Mouse (Mus musculus) embryo, embryonic 10.5 days (tissue): ENCODE data around the gene Gm5134.
A peak's percentile ranks its signal among the peaks of the same experiment; 100 is the strongest.

Experiments used
- DNase-seq: peaks from one replicate; pipeline ENCODE4 v3.0.0-alpha.2; 2015; ENCODE audit warnings: low spot score

Gm5134 gene

GRCm38 (mm10) chr10:76033119-76033455, 78.8 kb downstream of the Gm5134 start:
- peak; percentile 49 for DNase-seq

GRCm38 (mm10) chr10:76034001-76034600, 79.8 kb downstream of the Gm5134 start:
- no peak for DNase-seq

GRCm38 (mm10) chr10:76035277-76035676, 81.0 kb downstream of the Gm5134 start:
- no peak for DNase-seq

GRCm38 (mm10) chr10:76036962-76037361, 82.6 kb downstream of the Gm5134 start:
- DNase-seq = no peak

- DNase-seq = no peak
Observed at GRCm38 (mm10) chr10:76045343-76045742, 91.0 kb downstream of the Gm5134 start.

GRCm38 (mm10) chr10:76046754-76047153, 92.4 kb downstream of the Gm5134 start:
- no peak for DNase-seq

GRCm38 (mm10) chr10:76047182-76047869, 93.0 kb downstream of the Gm5134 start:
- DNase-seq = no peak

GRCm38 (mm10) chr10:76048967-76049366, 94.7 kb downstream of the Gm5134 start:
- DNase-seq = no peak

- no peak for DNase-seq
Observed at GRCm38 (mm10) chr10:76051860-76052259, 97.5 kb downstream of the Gm5134 start.
